Mouse (Mus musculus) neutrophil, adult 59 days (primary cell): Measurements from ENCODE around the gene Jak1. TPM values are rescaled to one million over a fixed set of nuclear protein-coding genes. Genes with fewer than 3 reads are reported as not detected.

Experiments used
- total RNA-seq, 2 experiments: library from RNA; stranded (reverse); gene quantifications; 1 replicate in 1 of 2; 2 replicates in 1 of 2; pipeline ENCODE4 v1.2.4; 2023

The Jak1 gene
- 100 to 1,000 TPM; 170 to 191 TPM for total RNA-seq

GRCm38 (mm10) chr4:101264741-101265513, at the start of gene Jak1:
Gene Jak1, minus strand, starts transcription at chr4:101265282.

Other genes with a start within 250 kb of the Jak1 start
- not detected for gene Gm10577, start 244.6 kb downstream of the Jak1 start, total RNA-seq
- not detected for gene Raver2, start 196.3 kb downstream of the Jak1 start, total RNA-seq
- 1 to 10 TPM in 1 of 2 experiments, under 1 TPM in 1; 0.49 to 1.2 TPM for gene Ak4, start 154.0 kb upstream of the Jak1 start, total RNA-seq
- gene Dnajc6, start 231.4 kb upstream of the Jak1 start, total RNA-seq: 1 to 10 TPM; 1.1 to 2.9 TPM